Mouse (Mus musculus): ENCODE measurements at regions not wholly inside any gene's neighbourhood (a gene's known extent, or its start where the extent isn't known, plus 50 kb on each side); places are given as distances from the start of the nearest gene placed in this dataset.

DNA sequence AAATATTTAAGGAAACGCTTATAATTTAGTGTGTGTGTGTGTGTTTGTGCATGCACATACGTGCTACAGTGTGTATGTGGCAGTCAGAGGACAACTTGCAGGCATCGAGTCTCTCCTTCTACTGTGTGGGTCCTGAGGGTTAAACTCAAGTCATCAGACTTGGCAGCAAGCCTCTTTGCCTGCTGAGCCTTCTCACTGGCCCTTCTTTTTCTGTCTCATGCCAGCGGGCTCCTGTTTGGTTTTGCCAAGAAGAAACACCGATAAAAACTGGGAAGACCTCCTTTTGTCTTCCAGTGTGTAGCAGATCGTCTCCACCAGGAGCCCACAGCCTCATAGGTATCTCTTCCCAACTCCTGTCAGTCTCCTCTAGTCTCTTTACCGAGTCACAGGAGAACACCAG, 81.9 kb upstream of the Rbpj start:
- H3K27ac ChIP-seq, result no peak overlapping the region
- no peak overlapping the region for H3K4me2 ChIP-seq
- no peaks in the 10 kb centered on the region for H3K4me1 ChIP-seq
- no peak overlapping the region for H3K4me3 ChIP-seq
- H3K27me3 ChIP-seq, result no peaks in the 10 kb centered on the region
- ATAC-seq, result no peak
- H3K9ac ChIP-seq, result no peak overlapping the region
- H3K36me3 ChIP-seq (ENCODE audit: poor library complexity, severe bottlenecking), result no peaks in the 10 kb centered on the region
- 82% methylated on average over 7 of the region's 7 CpGs for WGBS
- H3K9me3 ChIP-seq (replicated peaks), result no peaks in the 10 kb centered on the region

DNA sequence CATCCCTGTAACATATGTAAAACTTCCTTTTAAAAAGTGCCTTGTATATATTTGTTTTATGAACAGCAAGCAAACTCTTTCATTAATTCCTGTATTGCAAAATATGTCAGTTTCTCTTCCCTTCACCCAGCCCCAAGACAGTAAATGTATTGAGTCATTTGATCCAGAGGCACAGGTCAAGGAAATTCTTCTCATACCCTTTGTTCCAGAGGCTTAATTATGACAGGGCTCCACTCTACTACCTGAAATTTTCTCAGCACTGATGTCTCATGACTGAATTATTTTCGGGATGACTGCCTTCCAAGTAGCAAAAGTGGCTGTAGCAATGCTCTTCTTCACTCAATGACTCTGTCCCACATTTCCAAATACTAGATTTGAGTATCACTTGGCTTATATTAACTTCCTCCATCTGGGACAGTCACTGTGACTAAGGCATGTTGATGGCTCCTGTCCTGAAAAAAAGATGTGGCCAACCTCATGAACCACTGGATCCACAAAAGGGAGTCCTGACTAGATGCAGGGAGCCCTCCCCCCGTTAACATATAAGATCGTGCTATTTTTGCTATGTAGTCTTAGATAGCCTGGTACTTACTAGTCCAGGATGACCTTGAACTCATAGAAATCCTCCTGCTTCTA, 80.3 kb upstream of the Rbpj start:
- Histone ChIP-seq H3K4me3 (no peak overlapping the region), H3K9me3 (replicated peaks) (no peaks in the 10 kb centered on the region), H3K9ac (no peak overlapping the region), H3K4me1 (no peaks in the 10 kb centered on the region), H3K4me2 (no peak overlapping the region), H3K27ac (no peak overlapping the region), H3K36me3 (ENCODE audit: poor library complexity, severe bottlenecking) (no peaks in the 10 kb centered on the region), H3K27me3 (no peaks in the 10 kb centered on the region)
- ATAC-seq, result no peak
- WGBS, result 92% methylated on average over 3 of the region's 3 CpGs

DNA sequence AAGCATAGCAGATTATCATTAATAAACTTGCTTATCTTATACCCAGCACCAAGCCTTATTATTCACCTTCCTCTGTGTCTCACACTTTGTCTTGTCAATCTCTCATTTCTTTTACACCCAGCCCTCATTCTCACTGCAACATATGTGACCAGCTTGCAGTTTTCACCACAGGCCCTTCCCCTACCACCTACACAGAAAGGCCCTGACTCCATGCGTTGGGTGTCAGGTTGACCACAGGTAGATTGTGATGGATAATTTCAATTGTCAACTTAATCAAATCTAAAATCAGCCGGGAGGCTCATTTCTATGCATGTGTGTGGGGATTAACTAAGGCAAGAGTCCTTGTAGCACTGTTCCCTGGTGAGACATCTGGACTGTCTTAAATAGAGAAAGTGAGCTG, 72.4 kb upstream of the Rbpj start:
- Histone ChIP-seq H3K4me1 (no peaks in the 10 kb centered on the region), H3K36me3 (ENCODE audit: poor library complexity, severe bottlenecking) (no peaks in the 10 kb centered on the region), H3K4me2 (no peak overlapping the region), H3K27me3 (no peaks in the 10 kb centered on the region), H3K27ac (no peak overlapping the region), H3K9ac (no peak overlapping the region), H3K4me3 (no peak overlapping the region), H3K9me3 (replicated peaks) (no peaks in the 10 kb centered on the region)
- 84% methylated on average over 2 of the region's 2 CpGs for WGBS
- no peak for ATAC-seq

DNA sequence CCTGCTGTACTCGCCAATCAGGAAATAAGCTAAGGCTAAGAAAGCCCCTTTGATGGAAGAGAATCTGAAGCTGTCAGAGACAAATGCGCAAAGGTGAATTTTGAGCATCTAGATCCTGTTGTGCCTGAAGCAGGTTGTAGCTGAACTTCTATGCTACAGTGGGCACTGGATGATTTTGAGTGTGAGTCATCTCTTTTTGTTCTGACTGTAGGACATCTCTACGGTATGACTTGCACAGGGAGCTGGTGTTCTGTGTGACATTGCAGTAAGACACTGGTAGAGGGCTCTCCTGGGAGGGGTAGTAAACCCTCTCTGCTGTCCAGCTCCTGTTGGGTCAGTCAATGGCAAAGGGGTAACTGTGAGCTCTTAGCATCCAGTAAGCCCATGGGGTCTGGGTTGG, 71.4 kb upstream of the Rbpj start:
- no peak overlapping the region for H3K4me3 ChIP-seq
- H3K4me2 ChIP-seq, result no peak overlapping the region
- no peaks in the 10 kb centered on the region for H3K36me3 ChIP-seq (ENCODE audit: poor library complexity, severe bottlenecking)
- no peak for ATAC-seq
- no peaks in the 10 kb centered on the region for H3K27me3 ChIP-seq
- H3K9me3 ChIP-seq (replicated peaks), result no peaks in the 10 kb centered on the region
- no peak overlapping the region for H3K27ac ChIP-seq
- WGBS, result 92% methylated on average over 3 of the region's 3 CpGs
- no peak overlapping the region for H3K9ac ChIP-seq
- no peaks in the 10 kb centered on the region for H3K4me1 ChIP-seq

DNA sequence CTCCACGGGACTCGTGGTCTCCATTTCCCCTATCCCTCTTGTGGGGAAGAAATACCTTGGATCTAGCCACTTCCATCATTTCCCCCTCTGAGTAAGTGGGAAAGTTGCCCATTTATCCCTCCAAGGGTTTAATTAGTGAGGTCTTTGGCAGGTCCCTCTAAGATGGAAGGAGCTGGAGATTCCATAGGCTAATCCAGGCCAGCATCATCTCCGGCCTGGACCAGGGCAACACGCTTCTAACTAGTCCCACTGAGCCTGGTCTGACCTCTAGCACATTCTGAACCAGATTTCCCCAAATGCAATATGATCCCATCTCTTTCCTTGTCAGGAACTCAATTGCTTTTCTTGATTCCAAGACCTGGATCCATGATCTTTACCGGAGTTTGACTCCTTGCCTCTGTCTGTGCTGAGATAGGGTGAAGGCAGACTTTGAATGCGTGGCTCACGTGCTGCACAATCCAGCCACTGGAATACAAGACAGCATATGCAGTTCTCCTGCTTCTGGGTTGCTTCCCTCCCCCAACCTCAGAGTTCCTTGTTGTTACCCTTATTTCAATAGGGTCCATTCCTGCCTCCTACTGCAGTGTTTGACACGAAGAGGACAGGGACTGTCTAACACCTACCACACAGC, 67.4 kb upstream of the Rbpj start:
- Histone ChIP-seq H3K9ac (no peak overlapping the region), H3K4me3 (no peak overlapping the region), H3K36me3 (ENCODE audit: poor library complexity, severe bottlenecking) (no peaks in the 10 kb centered on the region), H3K27ac (no peak overlapping the region), H3K9me3 (replicated peaks) (no peaks in the 10 kb centered on the region), H3K4me2 (no peak overlapping the region), H3K27me3 (no peaks in the 10 kb centered on the region), H3K4me1 (no peaks in the 10 kb centered on the region)
- ATAC-seq, result no peak
- WGBS, result 92% methylated on average over 8 of the region's 8 CpGs

DNA sequence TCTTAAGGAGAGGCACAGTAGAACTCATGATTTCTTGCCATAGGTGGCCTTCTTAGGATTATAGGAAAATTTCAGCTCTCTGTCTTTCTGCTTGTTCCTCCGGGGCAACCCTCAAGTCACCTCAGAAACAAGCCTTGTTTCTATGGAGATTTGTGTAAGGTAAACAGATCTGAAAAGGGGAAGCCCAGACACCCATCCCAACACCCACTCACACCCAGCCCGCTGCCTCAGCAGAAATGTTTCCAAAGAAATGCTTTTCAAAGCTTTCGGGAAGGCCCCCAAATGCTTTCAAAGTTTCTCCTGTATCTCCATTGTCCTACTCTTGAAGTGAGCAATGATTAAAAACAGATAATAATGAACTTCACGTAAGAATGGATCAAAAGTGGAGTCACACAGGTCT, 64.9 kb upstream of the Rbpj start:
- Histone ChIP-seq H3K4me3 (no peak overlapping the region), H3K27ac (no peak overlapping the region), H3K4me2 (no peak overlapping the region), H3K27me3 (no peaks in the 10 kb centered on the region), H3K9ac (no peak overlapping the region), H3K9me3 (replicated peaks) (no peaks in the 10 kb centered on the region), H3K36me3 (ENCODE audit: poor library complexity, severe bottlenecking) (no peaks in the 10 kb centered on the region), H3K4me1 (no peaks in the 10 kb centered on the region)
- no peak for ATAC-seq
- 46% methylated on average over 4 of the region's 4 CpGs for WGBS

DNA sequence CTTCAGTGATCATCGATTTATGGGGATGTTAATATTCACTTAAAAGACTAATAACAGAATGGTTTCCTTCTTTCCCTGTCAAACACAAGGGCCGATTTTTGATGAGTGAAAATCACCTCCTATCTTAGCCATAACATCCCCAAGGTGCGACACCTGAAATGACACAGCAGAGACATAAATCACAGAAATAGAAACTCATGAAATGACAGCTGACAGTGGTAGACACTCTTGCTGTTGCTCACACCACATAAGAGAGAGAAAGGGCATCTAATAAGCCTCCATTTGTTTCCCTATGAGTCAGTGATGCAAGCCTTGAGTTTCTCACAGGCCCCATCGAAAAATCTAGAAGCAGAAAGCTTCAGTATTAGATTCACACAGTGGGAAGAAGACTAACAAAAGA, 63.9 kb upstream of the Rbpj start:
- H3K4me2 ChIP-seq, result no peak overlapping the region
- 84% methylated on average over 4 of the region's 4 CpGs for WGBS
- no peak overlapping the region for H3K9ac ChIP-seq
- no peak for ATAC-seq
- no peaks in the 10 kb centered on the region for H3K9me3 ChIP-seq (replicated peaks)
- H3K4me3 ChIP-seq, result no peak overlapping the region
- no peak overlapping the region for H3K27ac ChIP-seq
- H3K27me3 ChIP-seq, result no peaks in the 10 kb centered on the region
- H3K36me3 ChIP-seq (ENCODE audit: poor library complexity, severe bottlenecking), result no peaks in the 10 kb centered on the region
- no peaks in the 10 kb centered on the region for H3K4me1 ChIP-seq

DNA sequence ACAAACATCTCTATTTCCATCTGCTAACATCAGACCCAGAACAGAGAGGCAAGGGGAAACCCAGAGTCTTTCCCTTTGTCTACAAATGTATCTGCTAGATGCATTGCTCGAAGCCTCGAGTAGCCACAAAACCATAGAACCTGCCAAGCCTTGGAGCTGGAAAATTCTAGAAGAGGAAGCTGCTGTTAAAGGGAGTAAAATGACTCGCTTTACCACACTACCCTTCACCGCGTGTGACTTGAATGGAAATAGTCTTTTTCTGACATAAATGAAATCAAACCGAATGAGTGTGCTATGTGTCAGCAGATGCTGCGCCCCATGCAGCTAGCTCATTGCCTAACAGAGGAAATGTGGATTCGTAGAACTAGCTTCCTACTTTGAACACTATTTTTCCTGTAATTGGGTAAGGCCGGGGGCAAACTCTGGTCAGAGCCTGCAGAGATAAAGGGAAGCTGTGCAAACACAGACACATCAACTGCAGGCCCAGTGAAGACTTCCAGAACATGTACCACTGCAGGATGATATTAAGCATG, 63.3 kb upstream of the Rbpj start:
- H3K27me3 ChIP-seq, result no peaks in the 10 kb centered on the region
- no peak overlapping the region for H3K9ac ChIP-seq
- no peak overlapping the region for H3K27ac ChIP-seq
- H3K4me3 ChIP-seq, result no peak overlapping the region
- H3K9me3 ChIP-seq (replicated peaks), result no peaks in the 10 kb centered on the region
- no peaks in the 10 kb centered on the region for H3K4me1 ChIP-seq
- H3K4me2 ChIP-seq, result no peak overlapping the region
- 89% methylated on average over 9 of the region's 9 CpGs for WGBS
- no peak for ATAC-seq
- no peaks in the 10 kb centered on the region for H3K36me3 ChIP-seq (ENCODE audit: poor library complexity, severe bottlenecking)

DNA sequence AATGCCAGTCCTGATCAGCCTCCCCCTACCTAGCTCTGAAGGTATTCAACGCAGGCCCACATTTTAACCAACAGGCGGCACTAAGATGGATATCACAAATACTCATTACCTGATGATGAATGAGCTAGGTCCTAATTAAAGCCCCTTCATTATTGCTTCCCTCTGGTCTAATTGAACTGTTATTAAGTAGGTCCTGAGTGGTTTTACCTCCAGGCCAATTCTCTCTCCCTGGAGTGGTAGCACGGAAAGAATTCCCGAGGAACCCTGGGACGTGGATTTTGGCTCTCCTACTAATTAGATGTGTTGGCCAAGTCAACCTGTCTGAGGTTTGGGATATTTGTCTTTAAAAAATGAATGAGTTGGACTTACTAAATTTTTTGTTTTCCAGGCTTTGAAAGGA, 60.0 kb upstream of the Rbpj start:
- Histone ChIP-seq H3K4me3 (no peak overlapping the region), H3K36me3 (ENCODE audit: poor library complexity, severe bottlenecking) (no peaks in the 10 kb centered on the region), H3K9me3 (replicated peaks) (no peaks in the 10 kb centered on the region), H3K27ac (no peak overlapping the region), H3K4me2 (no peak overlapping the region), H3K9ac (no peak overlapping the region), H3K27me3 (no peaks in the 10 kb centered on the region), H3K4me1 (no peaks in the 10 kb centered on the region)
- 0 out of 2 replicates have a peak, but pooled peaks have one; percentile 21 for ATAC-seq
- WGBS, result 51% methylated on average over 5 of the region's 5 CpGs

DNA sequence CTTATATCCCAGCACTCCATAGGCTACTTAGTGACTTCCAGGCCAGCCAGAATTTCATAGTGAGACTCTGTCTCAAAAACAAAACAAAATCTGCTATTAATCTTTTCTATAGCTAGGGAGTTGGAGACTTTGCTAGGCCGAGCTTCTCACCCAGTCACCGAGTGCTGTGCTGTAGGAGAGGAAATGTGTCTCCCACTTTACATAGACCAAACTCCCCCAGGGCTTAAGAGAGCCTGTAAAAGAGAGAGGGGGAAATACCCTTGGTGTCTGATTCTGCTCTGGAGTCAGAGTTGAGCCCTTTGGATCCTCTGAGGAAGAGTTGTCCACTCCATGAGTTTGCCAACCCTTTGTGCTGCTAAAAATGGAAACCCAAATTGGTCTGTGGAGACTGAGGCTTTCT, 58.3 kb upstream of the Rbpj start:
- H3K27me3 ChIP-seq, result no peaks in the 10 kb centered on the region
- H3K36me3 ChIP-seq (ENCODE audit: poor library complexity, severe bottlenecking), result no peaks in the 10 kb centered on the region
- H3K4me3 ChIP-seq, result no peak overlapping the region
- no peak overlapping the region for H3K9ac ChIP-seq
- H3K27ac ChIP-seq, result no peak overlapping the region
- no peak for ATAC-seq
- 93% methylated on average over 2 of the region's 2 CpGs for WGBS
- no peaks in the 10 kb centered on the region for H3K4me1 ChIP-seq
- H3K9me3 ChIP-seq (replicated peaks), result no peaks in the 10 kb centered on the region
- H3K4me2 ChIP-seq, result no peak overlapping the region

DNA sequence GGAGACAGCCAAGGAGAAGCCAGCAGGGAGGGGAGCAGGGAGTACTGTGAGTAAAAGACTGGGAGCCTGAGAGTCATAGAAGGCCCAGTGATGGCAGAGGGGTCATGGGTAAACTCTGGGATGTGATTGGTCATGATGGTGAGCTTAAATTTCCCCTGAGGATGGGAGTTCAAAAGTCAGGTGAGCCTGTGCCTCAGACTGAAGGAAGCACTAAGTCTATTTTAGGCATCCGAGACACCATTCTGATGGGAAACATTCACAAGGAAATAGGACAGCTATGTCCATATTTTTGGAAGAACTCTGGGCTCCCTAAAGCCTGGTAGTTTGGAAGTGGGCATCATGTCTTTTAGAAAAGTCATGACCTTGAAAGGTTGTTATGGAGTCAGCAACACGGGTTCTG, 57.7 kb upstream of the Rbpj start:
- ATAC-seq, result no peak
- no peaks in the 10 kb centered on the region for H3K27me3 ChIP-seq
- no peak overlapping the region for H3K4me3 ChIP-seq
- 85% methylated on average over 2 of the region's 2 CpGs for WGBS
- no peaks in the 10 kb centered on the region for H3K36me3 ChIP-seq (ENCODE audit: poor library complexity, severe bottlenecking)
- H3K9me3 ChIP-seq (replicated peaks), result no peaks in the 10 kb centered on the region
- H3K4me2 ChIP-seq, result no peak overlapping the region
- H3K27ac ChIP-seq, result no peak overlapping the region
- H3K4me1 ChIP-seq, result no peaks in the 10 kb centered on the region
- H3K9ac ChIP-seq, result no peak overlapping the region

DNA sequence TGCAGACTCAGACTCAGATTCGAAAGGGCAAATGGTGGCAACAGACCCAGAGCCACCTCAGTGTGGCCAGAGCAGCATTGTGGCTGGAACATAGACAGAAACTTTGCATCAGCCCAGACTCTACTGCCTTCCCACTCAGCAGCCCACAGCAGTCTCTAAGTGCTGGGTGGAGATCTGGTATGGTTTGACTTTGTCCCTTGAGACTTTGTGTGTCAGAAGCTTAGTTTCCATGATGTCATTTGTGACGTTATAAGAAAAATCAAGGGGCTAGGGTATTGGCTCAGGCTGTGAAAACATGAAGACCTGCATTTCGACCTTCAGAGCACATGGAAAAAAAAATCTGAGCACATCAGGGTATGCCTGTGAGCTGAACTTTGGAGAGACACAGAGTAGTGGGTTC, 56.2 kb upstream of the Rbpj start:
- no peak overlapping the region for H3K27ac ChIP-seq
- H3K4me1 ChIP-seq, result no peaks in the 10 kb centered on the region
- H3K4me3 ChIP-seq, result no peak overlapping the region
- H3K9me3 ChIP-seq (replicated peaks), result no peaks in the 10 kb centered on the region
- no peak overlapping the region for H3K4me2 ChIP-seq
- H3K36me3 ChIP-seq (ENCODE audit: poor library complexity, severe bottlenecking), result no peaks in the 10 kb centered on the region
- no peaks in the 10 kb centered on the region for H3K27me3 ChIP-seq
- no peak overlapping the region for H3K9ac ChIP-seq
- ATAC-seq, result no peak
- WGBS, result 82% methylated on average over 3 of the region's 3 CpGs

All from forebrain, embryonic 13.5 days (tissue).